Mouse (Mus musculus): ENCODE measurements at regions not wholly inside any gene's neighbourhood (a gene's known extent, or its start where the extent isn't known, plus 50 kb on each side); places are given as distances from the start of the nearest gene placed in this dataset.

DNA sequence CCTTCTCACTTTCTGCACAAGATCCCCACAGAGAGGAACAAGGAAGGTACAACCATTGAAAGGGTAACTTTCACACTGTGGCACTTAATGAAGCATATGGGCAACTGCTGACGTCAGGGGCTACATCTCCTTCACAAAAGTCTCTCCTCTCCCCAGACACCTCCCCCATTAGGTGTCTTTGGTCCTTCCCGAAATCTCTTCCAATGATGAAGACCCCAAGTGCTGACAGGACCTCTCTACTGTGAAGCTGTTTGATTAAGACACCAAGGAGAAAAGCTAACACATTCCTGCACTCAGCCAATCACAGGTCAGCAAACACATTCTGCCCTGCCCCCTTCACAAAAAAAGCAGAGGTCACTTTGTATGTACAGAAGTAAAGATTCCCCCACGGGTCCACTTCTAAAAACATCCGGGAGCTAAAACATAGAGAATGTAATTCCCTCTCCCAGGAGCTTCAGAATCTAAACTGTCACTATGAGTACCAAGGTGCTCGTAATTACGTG lies 72.3 kb upstream of the Tln2 start:
- Histone ChIP-seq H3K36me3 (ENCODE audit: control insufficient read depth, insufficient read depth) (no peaks in the 10 kb centered on the region), H3K79me3 (ENCODE audit: low read depth) (no peaks in the 10 kb centered on the region), H3K4me3 (ENCODE audit: insufficient read depth, poor library complexity, severe bottlenecking) (no peak overlapping the region), H3ac (ENCODE audit: control insufficient read depth, insufficient read length, low read depth) (no peak overlapping the region), H3K79me2 (ENCODE audit: control insufficient read depth, insufficient read depth) (no peaks in the 10 kb centered on the region), H3K27me3 (ENCODE audit: control insufficient read depth, insufficient read depth, insufficient read length) (no peaks in the 10 kb centered on the region)
- TF ChIP-seq FOSL1 (IDR thresholded peaks at IDR 0.05; ENCODE audit: insufficient read depth, low read length, poor library complexity, severe bottlenecking) (no peak), CTCF (IDR thresholded peaks at IDR 0.05; ENCODE audit: control insufficient read depth, insufficient read depth, insufficient read length) (no peak), CEBPB (IDR thresholded peaks at IDR 0.05; ENCODE audit: low read depth) (no peak), MYOG (IDR thresholded peaks at IDR 0.05; ENCODE audit: control insufficient read depth, extremely low read depth, insufficient read length) (no peak), MAX (IDR thresholded peaks at IDR 0.05) (no peak), USF1 (IDR thresholded peaks at IDR 0.05; ENCODE audit: low read depth) (no peak), MYOD1 (IDR thresholded peaks at IDR 0.05; ENCODE audit: control insufficient read depth, insufficient read length, low read depth) (no peak)

DNA sequence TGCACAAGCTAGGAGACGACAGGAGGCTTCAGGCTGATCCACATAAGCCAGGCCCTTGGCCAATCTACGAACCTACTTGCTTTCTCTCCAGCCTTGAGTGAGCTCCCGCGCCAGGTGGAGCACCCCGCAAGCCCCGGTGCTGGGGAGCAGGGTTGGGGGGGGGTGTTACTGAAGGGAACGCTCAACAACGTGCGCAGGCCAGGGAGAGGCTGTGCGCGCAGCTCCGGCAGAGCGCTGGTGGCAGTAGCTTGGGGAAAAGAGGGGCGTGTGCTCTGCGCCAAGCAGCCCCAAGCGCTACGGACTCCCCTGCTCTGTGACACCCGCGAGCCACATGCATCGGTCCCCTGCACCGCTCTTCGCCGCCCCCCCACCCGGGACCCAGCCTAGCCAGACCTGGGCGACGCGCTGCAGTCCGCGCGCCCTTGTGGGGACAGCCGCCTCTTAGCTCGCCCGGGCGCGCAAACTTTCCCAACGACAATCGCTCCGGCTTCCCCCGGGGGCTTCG lies 73.1 kb upstream of the Tln2 start:
- Histone ChIP-seq H3K4me3 (ENCODE audit: insufficient read depth, poor library complexity, severe bottlenecking) (peak overlapping the region; percentile 71), H3K79me3 (ENCODE audit: low read depth) (no peaks in the 10 kb centered on the region)
- TF ChIP-seq USF1 (IDR thresholded peaks at IDR 0.05; ENCODE audit: low read depth): no peak
- TF ChIP-seq MYOG (IDR thresholded peaks at IDR 0.05; ENCODE audit: control insufficient read depth, extremely low read depth, insufficient read length): no peak
- no peak for TF ChIP-seq CEBPB (IDR thresholded peaks at IDR 0.05; ENCODE audit: low read depth)
- TF ChIP-seq CTCF (IDR thresholded peaks at IDR 0.05; ENCODE audit: control insufficient read depth, insufficient read depth, insufficient read length): no peak
- TF ChIP-seq FOSL1 (IDR thresholded peaks at IDR 0.05; ENCODE audit: insufficient read depth, low read length, poor library complexity, severe bottlenecking): no peak
- no peak for TF ChIP-seq MYOD1 (IDR thresholded peaks at IDR 0.05; ENCODE audit: control insufficient read depth, insufficient read length, low read depth)
- TF ChIP-seq MAX (IDR thresholded peaks at IDR 0.05): no peak

DNA sequence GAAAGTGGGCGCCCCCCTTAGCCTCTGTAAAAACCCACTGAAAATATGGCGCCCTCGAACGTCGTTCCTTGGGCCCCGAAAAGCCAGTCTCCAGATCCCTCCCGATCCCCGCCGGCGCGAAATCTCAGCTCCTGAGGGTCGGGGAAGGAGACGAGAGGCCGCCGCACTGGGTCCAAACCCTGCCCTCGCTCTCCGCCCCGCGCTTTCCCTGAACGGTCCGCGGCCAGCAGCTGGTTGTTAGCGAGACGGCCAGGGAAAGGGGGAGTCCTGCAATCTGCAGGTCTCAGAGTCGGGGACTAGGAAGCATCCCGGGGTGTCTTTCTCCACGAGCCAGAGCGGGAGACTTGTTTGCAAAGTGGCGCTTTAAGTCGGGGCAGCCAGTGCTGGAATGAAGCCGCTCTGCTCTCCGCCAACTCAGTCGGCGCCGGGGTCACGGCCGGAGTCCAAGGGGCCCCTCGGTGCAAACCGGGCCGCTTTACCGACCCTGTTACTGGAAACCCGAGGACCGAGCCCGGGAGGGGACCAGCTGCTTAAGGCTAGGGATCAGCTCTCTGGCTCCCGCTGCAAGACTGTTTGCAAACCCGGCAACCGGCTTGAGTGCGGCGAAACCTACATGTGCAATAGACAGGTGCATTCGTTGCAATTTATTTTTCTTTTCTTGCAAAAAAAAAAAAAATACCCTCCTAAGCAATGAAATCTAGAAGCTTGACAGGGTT lies 73.7 kb upstream of the Tln2 start:
- H3K79me2 ChIP-seq (ENCODE audit: control insufficient read depth, insufficient read depth): no peaks in the 10 kb centered on the region
- no peaks in the 10 kb centered on the region for H3K79me3 ChIP-seq (ENCODE audit: low read depth)
- no peaks in the 10 kb centered on the region for H3K27me3 ChIP-seq (ENCODE audit: control insufficient read depth, insufficient read depth, insufficient read length)

More for the DNA sequence above, 73.1 kb upstream of the Tln2 start:
- Histone ChIP-seq H3K27me3 (ENCODE audit: control insufficient read depth, insufficient read depth, insufficient read length) (no peaks in the 10 kb centered on the region), H3K36me3 (ENCODE audit: control insufficient read depth, insufficient read depth) (no peaks in the 10 kb centered on the region), H3K79me2 (ENCODE audit: control insufficient read depth, insufficient read depth) (no peaks in the 10 kb centered on the region), H3ac (ENCODE audit: control insufficient read depth, insufficient read length, low read depth) (peak overlapping the region; percentile 55)

GRCm38 (mm10) chr9:67633761-67634441 lies 74.4 kb upstream of the Tln2 start:
- Histone ChIP-seq H3K27me3 (ENCODE audit: control insufficient read depth, insufficient read depth, insufficient read length) (no peaks in the 10 kb centered on the region), H3ac (ENCODE audit: control insufficient read depth, insufficient read length, low read depth) (peak overlapping the region; percentile 78), H3K79me3 (ENCODE audit: low read depth) (no peaks in the 10 kb centered on the region), H3K79me2 (ENCODE audit: control insufficient read depth, insufficient read depth) (no peaks in the 10 kb centered on the region), H3K4me3 (ENCODE audit: insufficient read depth, poor library complexity, severe bottlenecking) (peak overlapping the region; percentile 71), H3K36me3 (ENCODE audit: control insufficient read depth, insufficient read depth) (no peaks in the 10 kb centered on the region)
- TF ChIP-seq CEBPB (IDR thresholded peaks at IDR 0.05; ENCODE audit: low read depth): no peak
- peak; percentile 10 for TF ChIP-seq MAX (IDR thresholded peaks at IDR 0.05)
- TF ChIP-seq USF1 (IDR thresholded peaks at IDR 0.05; ENCODE audit: low read depth): no peak

More for the DNA sequence above, 73.7 kb upstream of the Tln2 start:
- Histone ChIP-seq H3K36me3 (ENCODE audit: control insufficient read depth, insufficient read depth) (no peaks in the 10 kb centered on the region), H3ac (ENCODE audit: control insufficient read depth, insufficient read length, low read depth) (peak overlapping the region; percentile 55), H3K4me3 (ENCODE audit: insufficient read depth, poor library complexity, severe bottlenecking) (peak overlapping the region; percentile 71)
- TF ChIP-seq MYOD1 (IDR thresholded peaks at IDR 0.05; ENCODE audit: control insufficient read depth, insufficient read length, low read depth): no peak
- TF ChIP-seq CTCF (IDR thresholded peaks at IDR 0.05; ENCODE audit: control insufficient read depth, insufficient read depth, insufficient read length): no peak
- no peak for TF ChIP-seq MAX (IDR thresholded peaks at IDR 0.05)
- no peak for TF ChIP-seq MYOG (IDR thresholded peaks at IDR 0.05; ENCODE audit: control insufficient read depth, extremely low read depth, insufficient read length)
- no peak for TF ChIP-seq CEBPB (IDR thresholded peaks at IDR 0.05; ENCODE audit: low read depth)
- no peak for TF ChIP-seq USF1 (IDR thresholded peaks at IDR 0.05; ENCODE audit: low read depth)
- no peak for TF ChIP-seq FOSL1 (IDR thresholded peaks at IDR 0.05; ENCODE audit: insufficient read depth, low read length, poor library complexity, severe bottlenecking)

GRCm38 (mm10) chr9:67646820-67647219 lies 87.3 kb upstream of the Tln2 start:
- no peaks in the 10 kb centered on the region for H3K79me3 ChIP-seq (ENCODE audit: low read depth)
- no peaks in the 10 kb centered on the region for H3K27me3 ChIP-seq (ENCODE audit: control insufficient read depth, insufficient read depth, insufficient read length)
- TF ChIP-seq CTCF (IDR thresholded peaks at IDR 0.05; ENCODE audit: control insufficient read depth, insufficient read depth, insufficient read length): no peak
- TF ChIP-seq CEBPB (IDR thresholded peaks at IDR 0.05; ENCODE audit: low read depth): no peak
- no peak for TF ChIP-seq USF1 (IDR thresholded peaks at IDR 0.05; ENCODE audit: low read depth)
- TF ChIP-seq MAX (IDR thresholded peaks at IDR 0.05): no peak
- no peak for TF ChIP-seq MYOG (IDR thresholded peaks at IDR 0.05; ENCODE audit: control insufficient read depth, extremely low read depth, insufficient read length)
- no peak for TF ChIP-seq FOSL1 (IDR thresholded peaks at IDR 0.05; ENCODE audit: insufficient read depth, low read length, poor library complexity, severe bottlenecking)
- no peak for TF ChIP-seq MYOD1 (IDR thresholded peaks at IDR 0.05; ENCODE audit: control insufficient read depth, insufficient read length, low read depth)
- H3K36me3 ChIP-seq (ENCODE audit: control insufficient read depth, insufficient read depth): no peaks in the 10 kb centered on the region
- no peak overlapping the region for H3ac ChIP-seq (ENCODE audit: control insufficient read depth, insufficient read length, low read depth)
- H3K79me2 ChIP-seq (ENCODE audit: control insufficient read depth, insufficient read depth): no peaks in the 10 kb centered on the region
- no peak overlapping the region for H3K4me3 ChIP-seq (ENCODE audit: insufficient read depth, poor library complexity, severe bottlenecking)

Measured in C2C12 (cell line).